Mouse (Mus musculus): ENCODE measurements around the gene RPS10-NUDT3. TPM values are rescaled to one million over a fixed set of nuclear protein-coding genes. Genes with fewer than 3 reads are reported as not detected.
"Not testable (repeated sequence)": the region's sequence is repeated elsewhere in the genome, so short reads cannot be mapped to it uniquely, and the experiment has no call there.

The RPS10-NUDT3 gene
- polyA plus RNA-seq, 1 experiment = not detected

DNA sequence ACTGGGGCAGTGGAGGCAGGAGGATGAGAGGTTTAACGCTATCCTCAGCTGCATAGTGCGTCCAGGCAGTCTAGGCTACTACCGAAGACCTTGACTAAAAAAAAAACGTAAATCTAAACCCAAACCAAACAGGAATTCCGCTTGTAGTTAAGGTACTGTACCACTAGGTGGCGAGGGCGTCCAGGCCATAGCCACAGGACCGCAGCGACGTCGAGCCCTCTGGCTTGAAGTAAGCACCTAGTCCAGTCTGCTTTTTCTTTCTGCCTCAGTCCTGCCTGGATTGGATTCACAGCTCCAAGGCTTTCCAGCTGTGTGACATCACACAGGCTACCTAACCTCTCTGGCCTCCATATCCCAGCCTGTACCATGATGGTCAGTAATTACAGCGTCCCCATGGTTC, 15.1 kb upstream of the RPS10-NUDT3 start:
- WGBS = 6% methylated on average over 12 of the region's 12 CpGs
- TF ChIP-seq CTCF (IDR thresholded peaks at IDR 0.05; ENCODE audit: control insufficient read depth, insufficient read depth, low read length) (peak; percentile 95), POLR2A (IDR thresholded peaks at IDR 0.05; ENCODE audit: borderline replicate concordance, control insufficient read depth, low read depth, low read length) (no peak)
- no peaks in the 10 kb centered on the region; the same call in 1 of the 2 replicates for H3K4me1 ChIP-seq (ENCODE audit: control insufficient read depth, insufficient read depth, low read length)
- H3K27ac ChIP-seq (ENCODE audit: control insufficient read depth, insufficient read depth, low read depth, low read length, poor library complexity) = no peak overlapping the region
- no peak overlapping the region for H3K4me3 ChIP-seq (replicated peaks; ENCODE audit: control insufficient read depth, low read depth, low read length)

DNA sequence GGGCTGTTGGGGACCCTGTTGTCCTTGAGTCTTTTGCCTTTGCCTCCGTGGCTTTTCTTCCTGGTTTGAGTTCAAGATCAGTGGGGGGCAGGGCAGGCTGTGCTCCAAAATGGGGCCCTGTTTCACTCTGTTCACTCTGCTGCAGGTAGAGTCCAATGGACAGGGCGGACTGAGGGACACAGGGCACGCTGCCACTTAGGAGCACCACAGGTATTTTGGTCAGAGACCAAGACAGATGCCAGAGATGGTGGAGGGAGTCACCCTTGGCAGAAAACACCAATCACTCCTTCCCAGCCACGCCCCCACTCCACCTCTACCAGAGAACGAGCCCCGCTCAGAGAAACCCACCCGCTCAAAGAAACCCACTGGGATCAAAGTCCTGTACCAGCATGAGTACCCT, 10.8 kb upstream of the RPS10-NUDT3 start:
- H3K4me3 ChIP-seq (replicated peaks; ENCODE audit: control insufficient read depth, low read depth, low read length) = no peak overlapping the region
- TF ChIP-seq POLR2A (IDR thresholded peaks at IDR 0.05; ENCODE audit: borderline replicate concordance, control insufficient read depth, low read depth, low read length) = no peak
- no peak for TF ChIP-seq CTCF (IDR thresholded peaks at IDR 0.05; ENCODE audit: control insufficient read depth, insufficient read depth, low read length)
- H3K27ac ChIP-seq (ENCODE audit: control insufficient read depth, insufficient read depth, low read depth, low read length, poor library complexity) = no peak overlapping the region
- WGBS = 78% methylated on average over 7 of the region's 7 CpGs
- H3K4me1 ChIP-seq (ENCODE audit: control insufficient read depth, insufficient read depth, low read length) = no peaks in the 10 kb centered on the region

DNA sequence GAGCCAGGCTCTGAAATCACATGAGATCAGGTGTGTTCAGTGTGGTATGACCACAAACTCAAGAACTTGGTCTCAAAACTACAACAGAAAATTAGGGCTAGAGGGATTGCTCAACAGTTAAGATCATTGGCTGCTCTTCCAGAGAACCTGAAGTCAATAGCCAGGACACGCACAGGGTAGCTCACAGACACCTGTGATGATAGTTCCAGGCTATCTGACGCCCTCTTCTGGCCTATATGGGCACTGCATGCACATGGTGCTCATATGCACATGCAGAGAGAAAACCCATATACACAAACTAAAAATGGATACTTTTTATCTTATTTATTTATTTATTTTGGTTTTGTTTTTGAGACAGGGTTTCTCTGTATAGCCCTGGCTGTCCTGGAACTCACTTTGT, 9.6 kb upstream of the RPS10-NUDT3 start:
- no peak overlapping the region for H3K4me3 ChIP-seq (replicated peaks; ENCODE audit: control insufficient read depth, low read depth, low read length)
- WGBS = 46% methylated on average over 2 of the region's 2 CpGs
- no peaks in the 10 kb centered on the region for H3K4me1 ChIP-seq (ENCODE audit: control insufficient read depth, insufficient read depth, low read length)
- no peak for TF ChIP-seq CTCF (IDR thresholded peaks at IDR 0.05; ENCODE audit: control insufficient read depth, insufficient read depth, low read length)
- TF ChIP-seq POLR2A (IDR thresholded peaks at IDR 0.05; ENCODE audit: borderline replicate concordance, control insufficient read depth, low read depth, low read length) = no peak
- H3K27ac ChIP-seq (ENCODE audit: control insufficient read depth, insufficient read depth, low read depth, low read length, poor library complexity) = no peak overlapping the region

DNA sequence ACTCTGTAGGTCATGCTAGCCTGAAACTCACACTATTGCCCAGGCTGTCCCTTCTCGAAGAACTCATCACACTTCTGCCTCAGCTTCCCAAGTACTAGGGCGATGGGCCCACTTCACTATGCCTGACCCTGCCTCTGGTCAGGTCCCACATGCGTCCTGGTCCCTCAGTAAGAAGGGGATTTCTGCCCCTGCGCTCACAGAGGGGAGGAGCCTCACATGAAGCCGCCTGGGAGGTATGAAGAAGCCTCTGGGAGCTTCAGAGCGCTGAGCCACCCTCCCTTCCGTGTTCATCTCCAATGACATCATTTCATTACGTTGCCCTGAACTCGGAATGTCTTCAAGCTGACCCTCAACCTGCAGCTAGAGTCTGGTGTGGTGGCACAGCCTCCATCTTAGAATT, 8.7 kb upstream of the RPS10-NUDT3 start:
- Histone ChIP-seq H3K4me3 (replicated peaks; ENCODE audit: control insufficient read depth, low read depth, low read length) (no peak overlapping the region), H3K27ac (ENCODE audit: control insufficient read depth, insufficient read depth, low read depth, low read length, poor library complexity) (no peak overlapping the region), H3K4me1 (ENCODE audit: control insufficient read depth, insufficient read depth, low read length) (no peaks in the 10 kb centered on the region)
- no peak for TF ChIP-seq POLR2A (IDR thresholded peaks at IDR 0.05; ENCODE audit: borderline replicate concordance, control insufficient read depth, low read depth, low read length)
- no peak for TF ChIP-seq CTCF (IDR thresholded peaks at IDR 0.05; ENCODE audit: control insufficient read depth, insufficient read depth, low read length)
- WGBS = 78% methylated on average over 9 of the region's 9 CpGs

DNA sequence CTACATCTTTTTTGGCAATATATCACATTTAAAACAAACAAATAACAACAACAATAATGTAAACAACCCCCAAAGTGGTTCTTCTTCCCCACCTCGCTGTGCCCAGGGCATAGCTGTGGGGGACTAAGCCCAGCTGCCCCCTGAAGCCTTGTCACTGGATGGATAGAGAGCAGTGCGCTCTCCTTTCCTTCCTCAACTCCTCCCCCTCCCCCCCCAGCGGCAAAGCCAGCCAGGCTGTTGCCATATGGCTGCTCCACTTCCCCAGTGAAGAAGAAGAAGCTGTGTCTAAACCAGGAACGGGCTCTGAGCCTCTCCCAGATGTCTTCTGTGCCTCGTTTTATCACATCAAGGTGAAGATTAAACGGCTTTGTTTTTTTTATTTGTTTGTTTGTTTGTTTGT, 8.1 kb upstream of the RPS10-NUDT3 start:
- Histone ChIP-seq H3K4me1 (ENCODE audit: control insufficient read depth, insufficient read depth, low read length) (no peaks in the 10 kb centered on the region), H3K4me3 (replicated peaks; ENCODE audit: control insufficient read depth, low read depth, low read length) (no peak overlapping the region), H3K27ac (ENCODE audit: control insufficient read depth, insufficient read depth, low read depth, low read length, poor library complexity) (no peak overlapping the region)
- no peak for TF ChIP-seq POLR2A (IDR thresholded peaks at IDR 0.05; ENCODE audit: borderline replicate concordance, control insufficient read depth, low read depth, low read length)
- TF ChIP-seq CTCF (IDR thresholded peaks at IDR 0.05; ENCODE audit: control insufficient read depth, insufficient read depth, low read length) = no peak
- WGBS = 3% methylated on average over 6 of the region's 6 CpGs

DNA sequence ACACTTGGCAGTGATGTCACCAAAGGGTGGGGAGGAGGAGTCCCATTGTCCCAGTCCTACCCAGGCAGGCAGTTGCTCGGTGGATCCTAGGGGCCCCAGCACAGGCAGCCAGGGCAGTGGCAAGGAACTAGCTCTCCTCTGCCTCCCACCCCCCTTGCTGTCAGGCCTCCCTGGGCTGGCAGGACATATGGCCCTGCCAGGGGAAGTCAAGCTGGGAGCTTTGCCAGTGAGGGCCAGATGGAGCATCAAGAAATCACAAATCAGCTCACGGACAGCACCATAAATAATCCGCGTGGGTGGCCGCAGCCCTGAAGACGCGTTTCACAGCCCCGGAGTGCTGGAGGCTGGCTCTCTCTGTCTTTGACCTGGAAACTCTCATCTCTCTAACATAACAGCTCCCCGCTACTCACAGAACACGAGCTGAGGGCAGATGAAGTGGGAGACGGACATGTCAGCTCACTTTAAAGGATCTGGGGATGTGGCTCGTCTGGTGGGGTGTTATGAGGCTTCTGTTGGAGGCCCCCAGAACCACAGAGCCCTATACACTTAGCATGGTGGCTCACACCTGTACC, 7.6 kb upstream of the RPS10-NUDT3 start:
- 3% methylated on average over 12 of the region's 12 CpGs for WGBS
- no peak overlapping the region for H3K4me3 ChIP-seq (replicated peaks; ENCODE audit: control insufficient read depth, low read depth, low read length)
- no peak overlapping the region for H3K27ac ChIP-seq (ENCODE audit: control insufficient read depth, insufficient read depth, low read depth, low read length, poor library complexity)
- TF ChIP-seq POLR2A (IDR thresholded peaks at IDR 0.05; ENCODE audit: borderline replicate concordance, control insufficient read depth, low read depth, low read length) (no peak), CTCF (IDR thresholded peaks at IDR 0.05; ENCODE audit: control insufficient read depth, insufficient read depth, low read length) (no peak)
- H3K4me1 ChIP-seq (ENCODE audit: control insufficient read depth, insufficient read depth, low read length) = no peaks in the 10 kb centered on the region

DNA sequence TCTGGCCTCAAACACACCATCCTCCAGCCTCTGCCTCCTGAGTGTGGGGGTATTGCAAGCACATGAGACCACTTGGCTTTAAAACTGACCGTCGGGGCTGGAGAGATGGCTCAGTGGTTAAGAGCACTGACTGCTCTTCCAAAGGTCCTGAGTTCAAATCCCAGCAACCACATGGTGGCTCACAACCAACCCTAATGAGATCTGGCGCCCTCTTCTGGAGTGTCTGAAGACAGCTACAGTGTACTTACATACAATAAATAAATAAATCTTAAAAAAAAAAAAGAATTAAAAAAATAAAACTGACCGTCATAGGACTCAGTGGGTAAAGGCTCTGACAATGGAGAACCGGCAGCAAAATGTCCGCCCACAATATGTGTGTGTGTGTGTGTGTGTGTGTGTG, 4.8 kb upstream of the RPS10-NUDT3 start:
- not testable (repeated sequence) for H3K4me1 ChIP-seq (ENCODE audit: control insufficient read depth, insufficient read depth, low read length); H3K4me3 ChIP-seq (replicated peaks; ENCODE audit: control insufficient read depth, low read depth, low read length); H3K27ac ChIP-seq (ENCODE audit: control insufficient read depth, insufficient read depth, low read depth, low read length, poor library complexity)
- WGBS = 86% methylated on average over 6 of the region's 6 CpGs

DNA sequence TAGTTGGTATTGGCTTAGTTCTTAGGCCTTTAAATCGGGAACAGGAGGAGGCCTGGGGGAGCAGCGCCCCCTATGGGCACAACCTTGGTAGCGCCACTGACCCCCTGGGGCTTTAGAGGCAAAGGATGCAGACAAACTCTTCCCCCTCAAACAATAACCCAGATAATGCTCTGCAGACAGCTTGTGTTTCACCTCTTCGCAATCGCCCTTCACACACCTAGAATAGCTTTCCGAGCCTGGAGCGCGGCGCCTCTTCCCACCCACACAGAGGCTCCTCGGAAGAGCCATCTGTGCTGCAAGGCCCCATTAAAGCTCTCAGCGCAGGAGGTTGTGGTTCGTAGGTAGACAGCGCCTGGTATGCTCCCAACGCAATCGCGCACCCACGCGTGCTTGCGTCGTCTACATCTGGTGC, 3.9 kb upstream of the RPS10-NUDT3 start:
- no peaks in the 10 kb centered on the region; the same call in 1 of the 2 replicates for H3K4me1 ChIP-seq (ENCODE audit: control insufficient read depth, insufficient read depth, low read length)
- H3K27ac ChIP-seq (ENCODE audit: control insufficient read depth, insufficient read depth, low read depth, low read length, poor library complexity) = no peak overlapping the region
- TF ChIP-seq CTCF (IDR thresholded peaks at IDR 0.05; ENCODE audit: control insufficient read depth, insufficient read depth, low read length) (peak; percentile 68), POLR2A (IDR thresholded peaks at IDR 0.05; ENCODE audit: borderline replicate concordance, control insufficient read depth, low read depth, low read length) (no peak)
- WGBS = 88% methylated on average over 20 of the region's 20 CpGs
- H3K4me3 ChIP-seq (replicated peaks; ENCODE audit: control insufficient read depth, low read depth, low read length) = no peak overlapping the region

DNA sequence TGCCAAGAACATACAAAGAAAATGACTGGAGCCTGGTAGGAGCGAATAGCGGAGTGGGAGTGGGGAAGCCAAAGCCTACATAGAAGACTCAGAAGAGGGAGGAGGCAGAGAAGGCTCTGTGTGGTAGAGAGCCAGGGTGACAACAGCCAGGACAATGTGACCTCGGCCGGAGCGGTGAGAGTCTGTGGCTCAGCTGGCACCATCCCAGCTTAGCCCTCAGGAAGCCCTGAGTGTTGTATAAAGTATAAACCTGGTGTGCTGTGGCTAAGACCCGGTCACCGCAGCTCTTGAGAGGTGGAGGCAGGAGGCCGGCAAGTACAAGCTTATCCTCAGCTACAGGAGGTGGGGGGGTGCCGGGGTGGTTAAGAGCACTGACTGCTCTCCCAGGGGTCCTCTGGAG, 2.3 kb upstream of the RPS10-NUDT3 start:
- peaks cover 2% of the 10 kb centered on the region for H3K4me1 ChIP-seq (ENCODE audit: control insufficient read depth, insufficient read depth, low read length)
- 23% methylated on average over 9 of the region's 9 CpGs for WGBS
- TF ChIP-seq CTCF (IDR thresholded peaks at IDR 0.05; ENCODE audit: control insufficient read depth, insufficient read depth, low read length) (no peak), POLR2A (IDR thresholded peaks at IDR 0.05; ENCODE audit: borderline replicate concordance, control insufficient read depth, low read depth, low read length) (no peak)
- H3K4me3 ChIP-seq (replicated peaks; ENCODE audit: control insufficient read depth, low read depth, low read length) = no peak overlapping the region
- no peak overlapping the region for H3K27ac ChIP-seq (ENCODE audit: control insufficient read depth, insufficient read depth, low read depth, low read length, poor library complexity)
